Mouse (Mus musculus) adrenal gland, adult 2 months (tissue): ENCODE measurements around the gene Tsnax. TPM values are rescaled to one million over a fixed set of nuclear protein-coding genes. Genes with fewer than 3 reads are reported as not detected.
A peak's percentile ranks its signal among the peaks of the same experiment; 100 is the strongest.

Source experiments
- DNase-seq: peaks from one replicate; pipeline ENCODE4 v3.0.0; 2021
- polyA plus RNA-seq: library from polyadenylated mRNA; depleted of rRNA; stranded (reverse); fragments of >200 nt; gene quantifications from 2 replicates; pipeline ENCODE4 v1.2.3, GENCODE M21; 2012
- total RNA-seq, 2 experiments: library from RNA; stranded (reverse); gene quantifications; 2 replicates each; pipeline ENCODE4 v1.2.3; 2021

Tsnax gene
- total and polyA plus RNA-seq, 3 experiments: 25.1 to 81.1 (median 63.4) TPM

DNA sequence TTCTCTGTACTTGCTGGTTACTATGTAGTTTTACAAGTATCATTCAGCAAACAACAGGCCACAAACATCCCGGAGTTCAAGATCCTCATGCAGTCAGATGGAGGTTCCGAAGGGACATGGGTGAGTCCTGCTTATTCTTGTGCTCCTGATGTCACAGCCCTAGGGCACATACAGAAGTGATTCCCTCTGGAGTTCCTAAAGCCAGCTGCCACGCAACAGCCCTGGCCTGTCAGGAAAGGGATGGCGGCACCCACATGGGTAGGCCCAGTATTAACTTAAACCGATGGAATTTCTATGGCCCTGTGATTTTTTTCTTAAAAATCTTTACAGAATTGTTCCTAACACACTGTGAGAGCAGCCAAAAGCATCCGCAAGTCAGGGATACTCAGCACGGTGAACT is 30.6 kb downstream of the Tsnax start:
- DNase-seq: no peak

- DNase-seq: no peak
Observed at GRCm38 (mm10) chr8:125043935-125044334, 31.1 kb downstream of the Tsnax start.

GRCm38 (mm10) chr8:125045760-125046159 is 33.0 kb downstream of the Tsnax start:
- DNase-seq: no peak

DNA sequence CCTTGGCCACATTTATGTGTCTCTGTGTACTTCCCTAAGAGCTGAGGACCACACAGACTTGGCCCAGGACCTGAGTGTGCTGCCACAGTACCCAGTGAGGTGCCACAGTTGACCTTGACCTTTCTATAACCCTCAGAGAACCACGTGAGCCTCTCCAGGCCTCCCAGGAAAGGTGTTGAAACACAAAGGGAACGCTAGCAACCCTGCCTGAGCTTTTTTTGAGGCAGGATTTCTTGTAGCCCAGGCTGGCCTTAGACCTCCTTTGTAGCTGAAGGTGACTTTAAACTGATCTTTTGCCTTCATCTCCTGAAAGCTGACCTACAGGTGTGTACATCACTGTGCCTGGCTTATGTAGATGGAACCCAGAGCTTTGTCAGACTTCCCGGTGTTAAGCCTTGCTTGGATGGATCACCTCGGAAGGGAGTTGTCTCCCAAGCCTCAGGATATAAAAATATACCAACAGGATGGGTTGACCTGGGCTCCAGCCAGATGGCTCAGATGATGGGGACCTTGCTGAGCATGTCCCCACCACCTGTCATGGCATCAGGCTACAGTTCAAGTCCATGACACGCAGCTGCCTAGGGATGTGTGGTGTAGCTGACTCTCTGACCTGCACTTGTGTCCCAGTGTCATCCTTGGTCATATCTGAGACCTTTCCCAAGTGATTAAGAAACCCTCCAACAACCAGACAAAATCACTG is 36.4 kb downstream of the Tsnax start:
- no peak for DNase-seq

- DNase-seq: no peak
Observed at GRCm38 (mm10) chr8:125049826-125050225, 37.0 kb downstream of the Tsnax start.

- peak; percentile 63 for DNase-seq
Observed at GRCm38 (mm10) chr8:125052026-125052425, 39.2 kb downstream of the Tsnax start.

DNA sequence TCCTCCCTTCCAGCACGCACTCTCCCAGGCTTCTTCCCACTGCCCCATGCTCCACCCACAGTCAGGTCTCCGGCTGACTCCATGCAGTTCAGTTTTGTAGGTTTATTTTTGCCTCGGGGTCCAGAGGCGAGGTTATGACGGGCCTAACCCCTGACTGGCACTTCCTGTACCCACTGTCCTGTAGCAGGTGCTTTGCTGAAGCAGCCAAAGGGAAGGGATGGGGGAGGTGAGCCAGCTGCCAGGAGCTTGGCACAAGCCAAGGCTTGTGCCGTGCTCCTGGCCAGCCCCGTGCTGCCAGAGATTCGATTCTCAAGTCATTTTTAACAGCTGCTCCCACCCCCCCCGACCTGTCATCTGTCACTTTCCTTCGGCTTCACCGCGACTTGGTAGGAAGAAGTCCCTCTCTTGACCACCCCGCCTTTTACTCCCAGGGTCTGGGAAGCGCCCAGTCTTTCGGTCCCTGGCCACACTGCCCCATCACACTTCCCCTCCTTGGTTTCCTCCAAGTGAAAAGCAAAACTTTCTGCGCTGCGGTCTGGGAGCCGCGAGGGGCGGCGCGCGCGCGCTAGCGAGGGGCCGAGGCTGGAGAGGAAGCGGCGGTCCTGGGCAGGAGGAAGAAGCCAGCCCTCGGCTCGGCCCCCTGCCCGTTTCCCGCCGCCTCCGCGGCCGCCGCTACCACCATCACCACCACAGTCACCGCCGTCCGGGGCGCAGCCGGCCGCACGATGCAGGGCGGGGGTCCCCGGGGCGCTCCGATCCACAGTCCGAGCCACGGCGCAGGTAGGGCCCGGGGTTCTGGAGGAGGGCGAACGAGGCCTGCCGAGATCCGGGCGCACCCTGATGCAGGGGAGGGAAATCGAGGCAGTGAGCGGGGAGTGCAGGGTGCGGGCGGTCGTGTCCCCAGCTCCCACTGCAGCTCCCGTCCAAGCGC is 41.0 kb downstream of the Tsnax start, which contains the start of gene Disc1:
TSS of gene Disc1 (plus strand) at position 691 of the 931 bp plus-strand sequence.
- peak; percentile 55 for DNase-seq

DNA sequence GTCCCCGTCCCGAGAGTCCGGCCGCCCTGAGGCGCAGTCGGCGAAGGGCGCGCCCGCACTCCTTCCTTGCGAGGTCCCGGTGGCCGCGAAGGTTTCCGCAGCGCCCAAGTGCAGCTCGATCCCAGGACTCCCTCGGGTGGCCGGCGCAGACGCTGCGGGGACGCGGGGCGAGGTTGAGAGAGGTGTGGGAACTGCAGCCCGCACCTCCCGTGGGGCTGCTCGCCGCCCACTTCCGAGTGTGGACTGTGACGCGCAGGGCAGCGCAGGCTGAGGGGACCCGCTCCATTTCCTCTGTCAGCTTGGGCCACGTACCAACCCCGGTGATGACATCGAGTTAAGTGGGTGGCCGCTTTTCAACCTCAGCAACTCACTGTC is 41.6 kb downstream of the Tsnax start:
- peak; percentile 81 for DNase-seq

DNA sequence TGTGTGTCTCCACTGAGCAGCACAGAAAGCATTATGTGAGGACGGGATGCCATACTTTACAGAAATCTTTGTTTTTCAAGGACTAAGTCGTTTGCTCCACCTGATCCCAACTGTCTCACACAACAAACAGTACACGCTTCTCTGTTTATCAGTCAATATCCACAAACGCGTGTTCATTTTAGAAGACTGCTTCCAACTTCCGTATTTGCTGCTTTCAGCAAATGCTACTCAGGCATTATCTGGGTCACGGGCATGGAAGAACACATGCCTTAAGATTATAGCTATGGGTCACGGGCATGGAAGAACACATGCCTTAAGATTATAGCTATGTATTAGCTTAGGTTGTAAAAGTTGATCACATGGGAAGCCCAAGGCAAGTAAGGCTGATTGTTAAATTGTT is 48.1 kb downstream of the Tsnax start:
- no peak for DNase-seq

GRCm38 (mm10) chr8:125065596-125065995 is 52.8 kb downstream of the Tsnax start:
- DNase-seq: peak; percentile 66

GRCm38 (mm10) chr8:125066913-125067595 is 54.3 kb downstream of the Tsnax start:
- peak; percentile 72 for DNase-seq

- DNase-seq: peak; percentile 44
Observed at GRCm38 (mm10) chr8:125067596-125067960, 54.8 kb downstream of the Tsnax start.

DNA sequence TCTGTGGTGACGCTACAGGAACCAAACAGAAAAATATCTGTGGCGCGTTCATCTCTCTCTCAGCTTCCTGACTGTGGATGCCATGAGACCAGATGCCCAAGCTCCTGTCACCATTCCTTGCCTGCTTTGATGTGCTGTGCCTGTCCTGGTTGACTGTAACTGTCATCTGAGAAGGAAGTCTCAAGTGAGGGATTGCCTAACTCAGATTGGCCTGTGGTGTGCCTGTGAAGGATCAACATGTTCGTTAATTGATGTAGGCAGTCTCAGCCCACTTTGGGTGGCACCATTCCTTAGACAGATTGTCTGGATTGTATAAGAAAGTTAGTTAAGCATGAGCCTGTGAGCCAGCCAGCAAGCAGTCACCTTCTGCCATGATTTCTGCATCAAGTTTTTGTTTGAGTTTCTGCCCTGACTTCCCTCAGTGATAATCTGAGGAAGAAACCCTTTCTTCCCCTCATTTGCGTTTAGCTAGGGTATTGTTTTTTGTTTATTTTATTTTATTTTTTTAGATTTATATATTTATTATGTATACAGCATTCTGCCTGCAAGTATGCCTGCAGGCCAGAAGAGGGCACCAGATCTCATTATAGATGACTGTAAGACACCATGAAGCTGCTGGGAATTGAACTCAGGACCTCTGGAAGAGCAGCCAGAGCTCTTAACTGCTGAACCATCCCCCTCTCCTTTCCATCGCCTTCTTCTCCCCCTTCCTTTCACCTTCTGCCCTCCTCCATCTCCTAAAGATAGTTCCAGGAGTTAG is 55.5 kb downstream of the Tsnax start:
- DNase-seq: no peak

- DNase-seq: no peak
Observed at GRCm38 (mm10) chr8:125069304-125069703, 56.5 kb downstream of the Tsnax start.

DNA sequence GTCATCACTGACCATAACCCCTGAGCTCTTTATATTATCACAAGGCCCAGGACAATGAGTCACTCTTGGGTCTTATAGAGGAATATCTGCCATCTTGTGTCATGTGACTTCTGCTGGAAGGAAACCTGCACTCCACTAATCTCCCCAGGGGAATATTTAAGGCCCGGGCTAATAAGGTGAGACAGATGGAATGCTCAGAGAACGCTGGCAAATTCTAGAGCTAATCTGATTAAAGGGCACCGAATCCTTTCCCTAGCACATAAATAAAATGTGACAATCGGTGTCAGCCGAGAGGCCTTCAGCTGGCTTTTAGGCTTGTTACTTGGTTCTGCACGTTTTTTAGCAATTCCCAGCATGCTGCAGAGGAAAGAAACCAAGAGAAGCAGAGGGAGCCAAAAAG is 56.9 kb downstream of the Tsnax start:
- no peak for DNase-seq

- DNase-seq: peak; percentile 78
Observed at GRCm38 (mm10) chr8:125074141-125074540, 61.3 kb downstream of the Tsnax start.

DNA sequence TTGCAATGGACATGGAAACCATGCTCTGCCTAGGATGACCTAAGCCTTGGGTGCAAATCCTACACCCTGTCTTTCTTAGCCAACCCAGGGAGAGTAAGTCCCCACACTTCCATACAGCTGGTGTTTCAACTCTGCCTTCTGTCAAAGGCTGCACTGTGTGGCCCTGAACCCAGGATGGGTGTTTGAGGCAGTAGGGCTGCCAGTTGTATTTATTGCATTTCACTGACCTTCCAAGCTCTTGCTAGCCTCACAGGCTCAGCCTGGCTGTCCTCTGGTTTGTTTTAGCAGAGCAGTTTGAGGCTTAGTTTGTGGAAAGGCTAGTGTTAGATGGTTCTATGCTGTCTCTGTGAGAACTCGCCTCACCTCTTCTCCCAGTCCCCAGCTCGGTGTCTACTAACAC is 61.8 kb downstream of the Tsnax start:
- peak; percentile 64 for DNase-seq

DNA sequence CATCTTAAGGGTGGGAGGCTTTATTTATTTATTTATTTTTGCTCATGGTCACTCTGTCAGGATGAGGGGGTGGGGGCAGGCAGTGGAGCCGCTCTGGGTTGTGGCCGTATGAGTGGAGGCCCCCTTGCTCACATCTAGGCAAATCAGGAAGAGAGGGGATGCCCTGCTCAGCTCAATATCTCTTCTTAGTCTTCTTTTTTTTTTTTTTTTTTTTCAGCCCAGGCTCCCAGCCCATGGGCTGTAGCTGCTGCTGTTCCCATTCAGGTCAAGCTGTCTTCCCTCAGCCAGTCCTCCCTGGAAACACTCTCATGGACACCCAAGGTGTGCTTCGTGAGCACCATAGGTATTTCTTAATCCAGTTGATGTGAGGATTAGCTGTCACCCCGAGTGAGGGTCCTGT is 62.6 kb downstream of the Tsnax start:
- no peak for DNase-seq

- DNase-seq: no peak
Observed at GRCm38 (mm10) chr8:125077326-125077725, 64.5 kb downstream of the Tsnax start.

- peak; percentile 86 for DNase-seq
Observed at GRCm38 (mm10) chr8:125078771-125079384, 66.1 kb downstream of the Tsnax start.
